Mouse (Mus musculus): ENCODE measurements around the gene 2310022A10Rik. TPM values are rescaled to one million over a fixed set of nuclear protein-coding genes. Genes with fewer than 3 reads are reported as not detected.

2310022A10Rik gene
- total and polyA plus RNA-seq, 3 experiments, result 7.2 to 30.7 (median 7.8) TPM

- Histone ChIP-seq H3K36me3 (replicated peaks in 1 of 2; ENCODE audit: control insufficient read depth in 1 of 2, insufficient read depth in 1 of 2, low read length in 1 of 2) (peaks cover 50 to 82% of the 10 kb centered on the region in 2 experiments), H3K4me3 (replicated peaks in 1 of 3; ENCODE audit: low read depth in 2 of 3, low read length in 2 of 3, poor library complexity in 1 of 3) (no peak overlapping the region), H3K4me2 (ENCODE audit: insufficient read depth, low read depth, poor library complexity, severe bottlenecking) (no peak overlapping the region), H3K9me3 (replicated peaks; ENCODE audit: low read length) (no peaks in the 10 kb centered on the region), H3K27ac (ENCODE audit: insufficient read depth, low read depth) (no peak overlapping the region), H3K4me1 (ENCODE audit: control insufficient read depth in 1 of 2, insufficient read depth in 2 of 2) (peaks cover 17 to 53% of the 10 kb centered on the region in 2 experiments), H3K79me2 (replicated peaks; ENCODE audit: control insufficient read depth, extremely low read depth, insufficient read depth, poor library complexity, severe bottlenecking) (no peaks in the 10 kb centered on the region), H3K9ac (ENCODE audit: insufficient read depth, low read depth) (no peak overlapping the region), H3K27me3 (replicated peaks) (no peaks in the 10 kb centered on the region)
- dilution Hi-C loops (cut with MboI; ENCODE audit: extremely low pct_ligation_motif_present, extremely low pct_unique_long_range_greater_than_20kb, low sequenced_read_pairs), result no loop called here
- no peak for DNase-seq (ENCODE audit: extremely low read depth)
- in situ Hi-C loops (cut with MboI; ENCODE audit: low pct_ligation_motif_present, low pct_unique_long_range_greater_than_20kb, low sequenced_read_pairs), result no loop called here
- TF ChIP-seq MAX (IDR thresholded peaks at IDR 0.05; ENCODE audit: low read length), result no peak
- TF ChIP-seq CHD2 (IDR thresholded peaks at IDR 0.05; ENCODE audit: low read length), result no peak
- TF ChIP-seq BHLHE40 (IDR thresholded peaks at IDR 0.05; ENCODE audit: low read depth, low read length), result no peak
- TF ChIP-seq HCFC1 (IDR thresholded peaks at IDR 0.05; ENCODE audit: low read depth, low read length), result no peak
- no peak for TF ChIP-seq UBTF (IDR thresholded peaks at IDR 0.05; ENCODE audit: low read depth, low read length)
- no peak for TF ChIP-seq ETS1 (conservative IDR thresholded peaks at IDR 0.05; ENCODE audit: low read depth, low read length)
- TF ChIP-seq CHD1 (IDR thresholded peaks at IDR 0.05; ENCODE audit: low read depth, low read length), result no peak
- TF ChIP-seq ZMIZ1 (IDR thresholded peaks at IDR 0.05; ENCODE audit: low read depth, low read length), result no peak
- no peak for TF ChIP-seq RAD21 (IDR thresholded peaks at IDR 0.05; ENCODE audit: low read depth, low read length)
- TF ChIP-seq MEF2A (IDR thresholded peaks at IDR 0.05; ENCODE audit: borderline replicate concordance, low read depth, low read length), result no peak
- no peak for TF ChIP-seq MAFK (IDR thresholded peaks at IDR 0.05; ENCODE audit: insufficient replicate concordance, low read length)
- no peak for TF ChIP-seq MAZ (IDR thresholded peaks at IDR 0.05; ENCODE audit: low read depth, low read length)
- TF ChIP-seq SIN3A (IDR thresholded peaks at IDR 0.05; ENCODE audit: low read length), result no peak
- no peak for TF ChIP-seq ZC3H11A (IDR thresholded peaks at IDR 0.05; ENCODE audit: low read depth, low read length)
These were observed 60.9 kb downstream of the 2310022A10Rik start for GRCm38 (mm10) chr7:27613751-27614499.

- no peak overlapping the region for H3K9ac ChIP-seq (ENCODE audit: insufficient read depth, low read depth)
- H3K27ac ChIP-seq (ENCODE audit: insufficient read depth, low read depth), result no peak overlapping the region
- peaks cover 52 to 95% of the 10 kb centered on the region in 2 experiments for H3K36me3 ChIP-seq (replicated peaks in 1 of 2; ENCODE audit: control insufficient read depth in 1 of 2, insufficient read depth in 1 of 2, low read length in 1 of 2)
- no peak for DNase-seq (ENCODE audit: extremely low read depth)
- dilution Hi-C loops (cut with MboI; ENCODE audit: extremely low pct_ligation_motif_present, extremely low pct_unique_long_range_greater_than_20kb, low sequenced_read_pairs), result no loop called here
- no peak overlapping the region for H3K4me2 ChIP-seq (ENCODE audit: insufficient read depth, low read depth, poor library complexity, severe bottlenecking)
- no peak overlapping the region for H3K4me3 ChIP-seq (replicated peaks in 1 of 3; ENCODE audit: low read depth in 2 of 3, low read length in 2 of 3, poor library complexity in 1 of 3)
- H3K79me2 ChIP-seq (replicated peaks; ENCODE audit: control insufficient read depth, extremely low read depth, insufficient read depth, poor library complexity, severe bottlenecking), result no peaks in the 10 kb centered on the region
- TF ChIP-seq ZC3H11A (IDR thresholded peaks at IDR 0.05; ENCODE audit: low read depth, low read length) (no peak), E2F4 (IDR thresholded peaks at IDR 0.05; ENCODE audit: insufficient replicate concordance, low read depth, low read length) (no peak), ZKSCAN1 (IDR thresholded peaks at IDR 0.05; ENCODE audit: borderline replicate concordance, low read depth, low read length) (no peak), EP300 (IDR thresholded peaks at IDR 0.05; ENCODE audit: low read length) (no peak), UBTF (IDR thresholded peaks at IDR 0.05; ENCODE audit: low read depth, low read length) (no peak), CTCF (conservative IDR thresholded peaks at IDR 0.05 in 1 of 2, IDR thresholded peaks at IDR 0.05 in 1 of 2; ENCODE audit: low read depth in 2 of 2, low read length in 2 of 2) (no peak), JUND (conservative IDR thresholded peaks at IDR 0.05; ENCODE audit: low read depth, low read length) (no peak), SMC3 (IDR thresholded peaks at IDR 0.05; ENCODE audit: low read depth, low read length) (no peak), CHD2 (IDR thresholded peaks at IDR 0.05; ENCODE audit: low read length) (no peak), POLR2A (IDR thresholded peaks at IDR 0.05; ENCODE audit: low read depth, low read length) (no peak), GABPA (IDR thresholded peaks at IDR 0.05; ENCODE audit: insufficient replicate concordance, low read depth, low read length) (no peak), MXI1 (IDR thresholded peaks at IDR 0.05; ENCODE audit: low read depth, low read length) (no peak), MAX (IDR thresholded peaks at IDR 0.05; ENCODE audit: low read length) (no peak), NRF1 (IDR thresholded peaks at IDR 0.05; ENCODE audit: low read depth, low read length) (no peak), TBP (conservative IDR thresholded peaks at IDR 0.05; ENCODE audit: low read depth, low read length) (no peak)
- H3K27me3 ChIP-seq (replicated peaks), result no peaks in the 10 kb centered on the region
- in situ Hi-C loops (cut with MboI; ENCODE audit: low pct_ligation_motif_present, low pct_unique_long_range_greater_than_20kb, low sequenced_read_pairs), result no loop called here
- H3K4me1 ChIP-seq (ENCODE audit: control insufficient read depth in 1 of 2, insufficient read depth in 2 of 2), result no peaks in the 10 kb centered on the region
- no peaks in the 10 kb centered on the region for H3K9me3 ChIP-seq (replicated peaks; ENCODE audit: low read length)
These were observed 68.0 kb downstream of the 2310022A10Rik start for GRCm38 (mm10) chr7:27621028-27621427.

Measured in CH12.LX (cell line).